Mouse (Mus musculus) heart, adult 2 months (tissue): ENCODE data around the gene Kcng3.

ENCODE experiments used
- CTCF ChIP-seq: fragments of 200-600 bp; IDR thresholded peaks from 2 replicates; pipeline ENCODE4 v1.8.1; 2022; ENCODE audit warnings: antibody characterized with exemption, mild to moderate bottlenecking, moderate library complexity
- POLR2A ChIP-seq: fragments of 200-500 bp; IDR thresholded peaks from 2 replicates; pipeline ENCODE4 v1.6.1; 2011; ENCODE audit warnings: mild to moderate bottlenecking, low read depth, low read length, control low read depth; ENCODE audit not compliant: insufficient read depth

DNA sequence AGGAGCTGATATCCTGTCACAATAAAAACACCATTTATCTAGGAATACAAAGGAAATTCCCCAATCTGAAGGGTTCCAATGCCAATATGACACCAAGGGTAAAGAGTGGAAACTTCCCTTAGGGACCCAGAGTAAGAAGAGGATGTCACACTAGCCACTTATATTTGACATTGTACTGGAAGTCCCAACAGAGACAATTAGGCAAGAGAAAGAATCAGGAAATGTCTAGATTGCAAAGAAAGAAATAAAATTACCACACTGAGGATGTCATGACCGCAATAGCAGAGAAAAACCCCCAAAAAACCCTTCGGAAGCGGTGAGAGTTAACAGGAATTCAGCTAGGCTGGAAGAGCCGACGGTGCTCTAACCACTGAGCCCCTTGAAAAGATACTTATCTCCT lies 51.0 kb downstream of the Kcng3 start:
- TF ChIP-seq CTCF (no peak), POLR2A (no peak)
